Mouse (Mus musculus): ENCODE data around the gene Myh11.

Gene Myh11

GRCm38 (mm10) chr16:14291223-14291622, at the start of gene Myh11:
Gene Myh11, minus strand, starts transcription at chr16:14291372.
- WGBS = 3% methylated on average over 16 of the region's 16 CpGs

GRCm38 (mm10) chr16:14328156-14328555, 37.0 kb upstream of the Myh11 start:
- 55% methylated on average over 1 of the region's 1 CpGs for WGBS

GRCm38 (mm10) chr16:14320494-14320893, 29.3 kb upstream of the Myh11 start:
- 40% methylated on average over 1 of the region's 1 CpGs for WGBS

- 85% methylated on average over 3 of the region's 3 CpGs for WGBS
Measured at GRCm38 (mm10) chr16:14319681-14320080, 28.5 kb upstream of the Myh11 start.

GRCm38 (mm10) chr16:14316884-14317876, 26.0 kb upstream of the Myh11 start, which contains the start of gene Fopnl:
Gene Fopnl, minus strand, starts transcription at chr16:14317405.
- WGBS = 2% methylated on average over 51 of the region's 51 CpGs

- 70% methylated on average over 7 of the region's 7 CpGs for WGBS
Measured at GRCm38 (mm10) chr16:14312914-14313313, 21.7 kb upstream of the Myh11 start.

- 52% methylated on average over 6 of the region's 6 CpGs for WGBS
Measured at GRCm38 (mm10) chr16:14311371-14311770, 20.2 kb upstream of the Myh11 start.

- WGBS = 67% methylated on average over 3 of the region's 3 CpGs
Measured at GRCm38 (mm10) chr16:14309833-14310232, 18.7 kb upstream of the Myh11 start.

GRCm38 (mm10) chr16:14308245-14309073, 17.3 kb upstream of the Myh11 start:
- WGBS = 82% methylated on average over 6 of the region's 6 CpGs

- WGBS = 90% methylated on average over 1 of the region's 1 CpGs
Measured at GRCm38 (mm10) chr16:14307373-14307772, 16.2 kb upstream of the Myh11 start.

- 96% methylated on average over 1 of the region's 1 CpGs for WGBS
Measured at GRCm38 (mm10) chr16:14306451-14306850, 15.3 kb upstream of the Myh11 start.

- 87% methylated on average over 3 of the region's 3 CpGs for WGBS
Measured at GRCm38 (mm10) chr16:14304791-14305190, 13.6 kb upstream of the Myh11 start.

- WGBS = 52% methylated on average over 7 of the region's 7 CpGs
Measured at GRCm38 (mm10) chr16:14303676-14304075, 12.5 kb upstream of the Myh11 start.

GRCm38 (mm10) chr16:14303148-14303547, 12.0 kb upstream of the Myh11 start:
- WGBS = 66% methylated on average over 2 of the region's 2 CpGs

GRCm38 (mm10) chr16:14298461-14298860, 7.3 kb upstream of the Myh11 start:
- 55% methylated on average over 4 of the region's 4 CpGs for WGBS

GRCm38 (mm10) chr16:14297746-14298145, 6.6 kb upstream of the Myh11 start:
- 87% methylated on average over 4 of the region's 4 CpGs for WGBS

- 42% methylated on average over 3 of the region's 3 CpGs for WGBS
Measured at GRCm38 (mm10) chr16:14297137-14297536, 6.0 kb upstream of the Myh11 start.

- WGBS = 48% methylated on average over 2 of the region's 2 CpGs
Measured at GRCm38 (mm10) chr16:14296544-14297124, 5.5 kb upstream of the Myh11 start.

- 86% methylated on average over 2 of the region's 2 CpGs for WGBS
Measured at GRCm38 (mm10) chr16:14295291-14295690, 4.1 kb upstream of the Myh11 start.

- WGBS = 12% methylated on average over 31 of the region's 31 CpGs
Measured at GRCm38 (mm10) chr16:14292205-14293199, 1.3 kb upstream of the Myh11 start.
